Mouse (Mus musculus) hindbrain, embryonic 14.5 days (tissue): ENCODE results near the gene Paip2b. TPM values are rescaled to one million over a fixed set of nuclear protein-coding genes. Genes with fewer than 3 reads are reported as not detected.
A peak's percentile ranks its signal among the peaks of the same experiment; 100 is the strongest.

ENCODE experiments used
- ATAC-seq: fragments of 200-750 bp; cut with Nextera tagmentation; 2 replicates; pipeline ENCODE4 v1.8.0; 2017; ENCODE audit warnings: moderate number of reproducible peaks, mild to moderate bottlenecking, moderate TSS enrichment, moderate library complexity; ENCODE audit not compliant: low FRiP score
- DNase-seq: peaks from one replicate; pipeline ENCODE4 v3.0.0-alpha.2; 2015; ENCODE audit warnings: low spot score
- H3K27ac ChIP-seq: fragments of 300-500 bp; sonication (generic); 2 replicates; pipeline ENCODE4 v1.5.1; 2014; ENCODE audit warnings: mild to moderate bottlenecking, moderate library complexity
- H3K27me3 ChIP-seq: fragments of 300-500 bp; sonication (generic); 2 replicates; pipeline ENCODE4 v1.6.1; 2014; ENCODE audit warnings: mild to moderate bottlenecking, low read length, mixed read lengths; ENCODE audit not compliant: control insufficient read depth, insufficient read depth
- H3K36me3 ChIP-seq: fragments of 300-500 bp; sonication (generic); replicated peaks from 2 replicates; pipeline ENCODE4 v1.6.1; 2014; ENCODE audit not compliant: control insufficient read depth, insufficient read depth
- H3K4me1 ChIP-seq: fragments of 300-500 bp; sonication (generic); replicated peaks from 2 replicates; pipeline ENCODE4 v1.6.1; 2014; ENCODE audit warnings: antibody characterized with exemption, low read length, mixed read lengths; ENCODE audit not compliant: control insufficient read depth, insufficient read depth
- H3K4me2 ChIP-seq: fragments of 300-500 bp; sonication (generic); replicated peaks from 2 replicates; pipeline ENCODE4 v1.6.1; 2014; ENCODE audit warnings: mild to moderate bottlenecking, moderate library complexity
- H3K4me3 ChIP-seq: fragments of 300-500 bp; sonication (generic); replicated peaks from 2 replicates; pipeline ENCODE4 v1.5.1; 2014; ENCODE audit warnings: mild to moderate bottlenecking, low read length
- H3K9ac ChIP-seq: fragments of 300-500 bp; sonication (generic); 2 replicates; pipeline ENCODE4 v1.6.1; 2014
- H3K9me3 ChIP-seq: fragments of 300-500 bp; sonication (generic); 2 replicates; pipeline ENCODE4 v1.6.1; 2016; ENCODE audit warnings: low read length; ENCODE audit not compliant: control insufficient read depth
- WGBS: fragments of 180-500 bp; shearing (Covaris S2); extraction: QIAGEN DNeasy Blood & Tissue Kit; methylation state at CpG from one replicate; pipeline ENCODE4 v1.1.7; 2014; 5-methylcytosine and 5-hydroxymethylcytosine counted together
- polyA plus RNA-seq: library from polyadenylated mRNA; unstranded; fragments of >200 nt; fragmentation: Nextera tagmentation; extraction: Ambion mirVana; gene quantifications from 2 replicates; pipeline ENCODE4 v1.2.1, GENCODE M21; 2014

Gene Paip2b
- polyA plus RNA-seq, 1 experiment from 2014 or later = 28.3 TPM

- Histone ChIP-seq H3K27me3 (peaks cover 60% of the 10 kb centered on the region), H3K9ac (no peak overlapping the region), H3K4me1 (no peaks in the 10 kb centered on the region; the same call in 1 of the 2 replicates), H3K4me2 (peak overlapping the region; percentile 39), H3K9me3 (no peaks in the 10 kb centered on the region), H3K36me3 (peaks cover 2% of the 10 kb centered on the region; the same call in 1 of the 2 replicates), H3K4me3 (peak overlapping the region; percentile 16), H3K27ac (no peak overlapping the region)
- 2% methylated on average over 35 of the region's 35 CpGs for WGBS
- DNase-seq = no peak
- 0 out of 2 replicates have a peak, but pooled peaks have one; percentile 40 for ATAC-seq
Observed at GRCm38 (mm10) chr6:83762880-83763431, 68.6 kb downstream of the Paip2b start.

- Histone ChIP-seq H3K4me1 (no peaks in the 10 kb centered on the region; the same call in 1 of the 2 replicates), H3K4me2 (peak within 1 kb of the TSS; percentile 39), H3K36me3 (no peaks in the 10 kb centered on the region), H3K9me3 (no peaks in the 10 kb centered on the region), H3K9ac (no peak within 1 kb of the TSS), H3K27ac (no peak within 1 kb of the TSS), H3K4me3 (peak within 1 kb of the TSS; percentile 16), H3K27me3 (peaks cover 66% of the 10 kb centered on the region)
- DNase-seq (no peak), ATAC-seq (no peak)
- 27% methylated on average over 6 of the region's 6 CpGs for WGBS
Observed at GRCm38 (mm10) chr6:83762344-83762743, 69.2 kb downstream of the Paip2b start, which contains the start of gene Ankrd53. Gene Ankrd53, plus strand, starts transcription at chr6:83762644.

GRCm38 (mm10) chr6:83756051-83756450 lies 75.5 kb downstream of the Paip2b start:
- H3K4me3 ChIP-seq = no peak overlapping the region
- H3K9ac ChIP-seq = no peak overlapping the region
- no peak overlapping the region for H3K27ac ChIP-seq
- 82% methylated on average over 9 of the region's 9 CpGs for WGBS
- DNase-seq = no peak
- no peak for ATAC-seq
- H3K4me2 ChIP-seq = no peak overlapping the region
- no peaks in the 10 kb centered on the region for H3K36me3 ChIP-seq
- H3K27me3 ChIP-seq = peaks cover 46% of the 10 kb centered on the region
- H3K4me1 ChIP-seq = no peaks in the 10 kb centered on the region
- H3K9me3 ChIP-seq = no peaks in the 10 kb centered on the region

Other genes starting within 250 kb of the Paip2b start
- not detected in 2 replicates for gene Clec4f, start 175.6 kb downstream of the Paip2b start, polyA plus RNA-seq
- not detected in 2 replicates for gene Cd207, start 153.9 kb downstream of the Paip2b start, polyA plus RNA-seq
- not detected in 2 replicates for gene Vax2, start 120.5 kb downstream of the Paip2b start, polyA plus RNA-seq
- not detected in 2 replicates for gene Atp6v1b1, start 88.8 kb downstream of the Paip2b start, polyA plus RNA-seq
- not detected in 2 replicates for gene Ankrd53, start 69.1 kb downstream of the Paip2b start, polyA plus RNA-seq
- 49.2 and 58.4 TPM in 2 replicates for gene Tex261, start 55.9 kb downstream of the Paip2b start, polyA plus RNA-seq
- 89.7 and 98.1 TPM in 2 replicates for gene Nagk, start 36.8 kb downstream of the Paip2b start, polyA plus RNA-seq
- gene Zfp638, start 35.4 kb upstream of the Paip2b start, polyA plus RNA-seq = 96.5 and 97.4 TPM in 2 replicates
- gene Dysf, start 176.8 kb upstream of the Paip2b start, polyA plus RNA-seq = 3.3 TPM in 2 replicates